Mouse (Mus musculus) liver, postnatal 0 days (tissue): Measurements from ENCODE around the gene Cpxm2.

Experiments used
- CTCF ChIP-seq: sonication (generic); IDR thresholded peaks from 2 replicates; pipeline ENCODE4 v1.5.1; 2016; ENCODE audit warnings: antibody characterized with exemption, low read depth
- EP300 ChIP-seq: IDR thresholded peaks from 2 replicates; pipeline ENCODE4 v1.6.1; 2016; ENCODE audit warnings: antibody characterized with exemption, low read depth, mild to moderate bottlenecking

- TF ChIP-seq CTCF (no peak), EP300 (no peak)
Measured at GRCm38 (mm10) chr7:132197817-132198475, 43.4 kb upstream of the Cpxm2 start.
